Mouse (Mus musculus): ENCODE results near the gene Abcc4.
A peak's percentile ranks its signal among the peaks of the same experiment; 100 is the strongest.

GRCm38 (mm10) chr14:118591477-118592403 is 114.3 kb downstream of the Abcc4 start:
- peak; percentile 82 for TF ChIP-seq CTCF (IDR thresholded peaks at IDR 0.05; ENCODE audit: low read depth)
- TF ChIP-seq EP300 (IDR thresholded peaks at IDR 0.05; ENCODE audit: low read depth) = no peak

Data from liver, postnatal 0 days (tissue).